Mouse (Mus musculus): ENCODE data around the gene Usp9x.

Usp9x gene

DNA sequence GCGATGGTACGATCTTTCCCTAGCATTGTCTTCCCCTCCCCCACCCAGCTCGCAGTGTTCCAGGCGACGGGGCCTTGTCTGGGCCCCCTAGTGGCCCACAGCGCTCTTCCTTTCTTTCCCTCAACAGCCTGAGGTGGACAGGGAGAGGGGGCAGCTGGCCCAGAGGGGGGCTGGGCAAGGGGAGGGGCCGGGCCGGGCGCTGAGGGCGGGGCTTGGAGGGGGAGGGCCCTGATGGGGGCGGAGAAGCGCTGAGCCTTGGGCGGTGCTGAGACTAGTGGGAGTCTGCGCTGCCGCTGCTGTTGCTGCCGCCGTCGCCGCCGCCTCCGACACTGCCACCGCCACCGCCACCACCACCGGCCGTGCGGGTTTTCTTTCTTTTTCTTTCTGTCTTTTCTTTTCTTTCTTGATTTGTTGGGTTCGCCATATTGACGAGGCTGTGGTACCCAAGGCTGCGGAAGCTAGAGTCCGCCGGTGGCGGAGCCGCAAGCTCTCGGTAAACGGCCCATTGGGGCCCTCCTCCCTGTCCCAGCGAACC, at the start of gene Usp9x:
Usp9x (plus strand) TSS at position 258 of the 535 bp plus-strand sequence.
- peak; percentile 90 for DNase-seq

GRCm38 (mm10) chrX:13022547-13023310, 48.6 kb upstream of the Usp9x start:
- peak; percentile 21 for DNase-seq

- DNase-seq, result no peak
Observed at GRCm38 (mm10) chrX:13024539-13025202, 46.6 kb upstream of the Usp9x start.

- DNase-seq, result no peak
Observed at GRCm38 (mm10) chrX:13025286-13025685, 46.0 kb upstream of the Usp9x start.

DNA sequence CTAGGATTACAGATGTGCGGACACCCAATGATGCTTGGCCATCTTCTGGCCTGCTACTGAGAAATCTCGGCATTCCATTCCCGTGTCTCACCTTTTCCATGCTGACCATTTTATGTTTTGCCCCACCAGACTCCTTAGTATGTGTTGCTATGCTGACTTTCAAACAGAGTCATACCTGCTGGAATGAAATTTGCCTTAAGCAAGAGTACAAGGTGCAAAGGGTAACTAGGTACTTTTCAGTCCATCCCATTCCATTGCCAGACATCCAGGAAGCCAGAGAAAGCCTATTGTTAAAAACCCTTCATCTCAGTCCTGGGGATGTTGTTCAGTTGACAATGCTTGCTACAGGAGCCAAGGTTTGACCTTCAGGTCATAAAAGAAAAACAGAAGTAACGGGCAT, 43.1 kb upstream of the Usp9x start:
- DNase-seq, result no peak

- DNase-seq, result no peak
Observed at GRCm38 (mm10) chrX:13029996-13030395, 41.3 kb upstream of the Usp9x start.

DNA sequence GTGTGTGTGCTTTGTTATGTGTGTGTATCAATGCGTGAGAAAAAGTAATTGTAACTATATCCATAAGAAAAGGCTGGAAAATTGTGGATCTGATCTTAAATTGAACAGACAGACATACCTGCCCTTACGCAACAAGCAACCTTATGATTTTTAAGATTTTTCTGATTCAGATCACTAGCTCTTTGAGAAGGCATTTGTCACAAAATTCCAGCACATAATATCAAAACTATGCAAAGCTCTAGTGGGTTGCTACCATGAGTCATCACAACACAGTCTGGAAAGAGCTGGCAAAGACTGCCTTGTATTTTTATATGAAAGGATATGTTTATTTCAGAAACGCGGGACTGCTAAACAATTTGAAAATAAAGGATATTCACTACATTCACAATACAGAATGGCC, 34.2 kb upstream of the Usp9x start:
- DNase-seq, result no peak

GRCm38 (mm10) chrX:13039211-13039610, 32.1 kb upstream of the Usp9x start:
- DNase-seq, result no peak

GRCm38 (mm10) chrX:13040391-13040790, 30.9 kb upstream of the Usp9x start:
- DNase-seq, result no peak

- peak; percentile 97 for DNase-seq
Observed at GRCm38 (mm10) chrX:13041630-13042129, 29.6 kb upstream of the Usp9x start.

DNA sequence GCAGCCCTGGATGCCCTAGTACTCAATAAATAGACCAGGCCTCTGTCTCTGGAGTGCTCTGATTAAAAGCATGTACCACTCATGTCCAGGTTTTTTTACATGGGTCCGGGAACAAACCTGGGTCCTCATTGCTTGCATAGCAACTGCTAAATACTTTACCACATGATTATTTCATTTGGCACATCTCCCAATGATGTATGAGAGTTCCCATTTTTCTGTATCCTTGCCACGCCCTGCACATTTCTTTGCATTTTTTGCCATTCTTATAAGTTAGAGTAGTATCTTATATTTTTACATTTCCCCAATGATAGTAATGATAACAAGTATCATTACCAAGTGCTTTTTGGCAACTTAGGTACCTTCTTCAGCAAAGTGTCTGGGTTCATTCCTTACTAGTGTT, 27.5 kb upstream of the Usp9x start:
- no peak for DNase-seq

DNA sequence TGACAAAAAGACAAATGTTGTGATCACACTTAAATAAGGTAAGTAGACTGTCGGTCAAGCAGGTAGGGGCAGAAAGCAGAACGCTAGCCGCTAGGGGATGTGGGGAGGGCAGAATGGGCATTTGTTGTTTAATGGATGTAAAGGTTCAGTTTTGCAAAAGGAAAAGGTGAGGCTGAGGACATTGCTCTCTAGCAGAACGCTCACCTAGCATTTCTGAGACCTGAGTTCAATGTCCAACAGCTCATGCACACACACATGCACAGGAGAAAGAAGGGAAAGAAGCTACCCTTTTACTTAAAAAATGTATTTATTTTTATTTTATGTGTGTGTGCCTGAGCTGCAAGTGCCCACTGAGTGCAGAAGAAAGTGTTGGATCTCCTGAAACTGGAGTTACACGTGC, 26.6 kb upstream of the Usp9x start:
- DNase-seq, result no peak

- no peak for DNase-seq
Observed at GRCm38 (mm10) chrX:13046893-13047435, 24.3 kb upstream of the Usp9x start.

GRCm38 (mm10) chrX:13047631-13048345, 23.5 kb upstream of the Usp9x start:
- peak; percentile 76 for DNase-seq

DNA sequence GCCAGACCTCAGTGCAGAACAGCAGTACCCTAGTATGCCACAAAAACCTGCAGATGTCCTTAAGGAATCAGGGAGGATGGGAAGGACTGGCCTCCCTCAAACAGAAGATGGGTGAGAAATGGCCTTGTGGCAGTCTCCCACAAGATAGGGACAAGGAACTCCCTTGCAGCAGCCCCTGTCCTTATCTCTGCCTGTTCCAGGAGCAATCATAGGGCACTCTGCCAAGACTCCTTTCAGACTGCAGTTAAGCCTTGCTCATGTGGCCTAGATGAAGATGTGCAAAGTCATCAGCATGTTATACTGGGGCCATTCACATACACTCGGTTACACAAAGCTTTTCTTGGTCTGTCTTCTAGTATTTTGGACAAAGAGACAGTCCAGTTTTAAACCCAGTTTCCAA, 16.7 kb upstream of the Usp9x start:
- no peak for DNase-seq

DNA sequence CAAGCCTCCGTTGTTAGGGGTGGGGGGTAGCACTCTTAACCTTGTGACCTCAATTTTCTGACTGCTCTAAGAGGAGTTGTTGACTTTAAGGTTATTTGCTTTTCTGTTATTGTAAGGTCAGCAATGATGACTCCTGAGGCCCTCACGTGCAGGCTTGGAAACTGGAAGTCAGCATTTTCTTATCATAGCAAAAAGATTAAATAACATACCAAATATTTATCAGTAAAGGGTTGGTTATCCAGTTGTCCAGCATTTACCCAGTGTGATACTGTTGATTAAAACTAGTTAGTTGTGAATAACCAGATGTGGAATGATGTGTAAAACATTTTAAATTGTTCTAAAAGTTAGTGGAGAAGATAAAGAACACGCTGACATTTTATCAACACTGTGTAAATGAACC, 9.3 kb upstream of the Usp9x start:
- DNase-seq, result no peak

- no peak for DNase-seq
Observed at GRCm38 (mm10) chrX:13064273-13064925, 6.9 kb upstream of the Usp9x start.

- no peak for DNase-seq
Observed at GRCm38 (mm10) chrX:13070206-13070572, 1.1 kb upstream of the Usp9x start.

GRCm38 (mm10) chrX:13070573-13071240, 591 bp upstream of the Usp9x start:
- DNase-seq, result peak; percentile 95

DNA sequence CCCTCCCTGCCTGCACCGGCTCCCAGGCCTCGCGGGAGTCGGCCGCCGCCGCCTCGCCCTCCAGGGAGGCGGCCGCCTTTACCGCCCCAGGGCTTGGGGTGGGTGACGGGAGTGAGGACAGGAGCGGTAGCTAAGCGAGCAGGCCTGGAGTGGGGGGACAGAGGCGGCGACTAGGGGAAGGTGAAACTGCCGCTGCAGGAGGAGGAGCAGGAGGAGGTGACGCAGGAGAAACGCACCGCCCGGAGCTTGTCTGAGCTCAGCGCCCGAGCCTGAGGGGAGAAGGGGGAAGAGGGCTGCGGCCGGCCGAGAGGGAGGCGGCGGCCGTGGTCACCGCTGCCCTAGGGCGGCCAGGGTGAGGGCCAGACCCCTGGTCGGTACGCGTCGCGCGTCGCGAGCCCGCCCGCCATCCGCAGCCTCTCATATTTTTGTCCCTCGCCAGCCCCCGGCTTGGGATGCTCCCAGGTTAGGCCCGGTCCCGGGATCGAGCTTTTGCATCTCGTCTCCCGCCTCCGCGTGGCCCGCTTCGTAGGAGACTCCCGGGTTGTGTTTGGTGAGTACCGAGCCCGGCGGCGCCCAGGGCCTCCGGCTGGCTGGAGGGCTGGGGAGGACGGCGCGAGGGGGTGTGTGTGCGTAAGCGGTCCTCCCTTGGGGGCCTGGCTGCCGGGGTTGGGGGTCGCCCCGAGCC, 620 bp downstream of the Usp9x start:
- DNase-seq, result peak; percentile 76

GRCm38 (mm10) chrX:13072461-13072982, 1.2 kb downstream of the Usp9x start:
- peak; percentile 78 for DNase-seq
